Mouse (Mus musculus) Muller cell, postnatal 12 days (primary cell): ENCODE data around the gene Acsm2.

Experiments used
- DNase-seq: peaks from one replicate; pipeline ENCODE4 v3.0.0-alpha.2; 2015; ENCODE audit errors: inconsistent ontology term

Acsm2 gene

DNA sequence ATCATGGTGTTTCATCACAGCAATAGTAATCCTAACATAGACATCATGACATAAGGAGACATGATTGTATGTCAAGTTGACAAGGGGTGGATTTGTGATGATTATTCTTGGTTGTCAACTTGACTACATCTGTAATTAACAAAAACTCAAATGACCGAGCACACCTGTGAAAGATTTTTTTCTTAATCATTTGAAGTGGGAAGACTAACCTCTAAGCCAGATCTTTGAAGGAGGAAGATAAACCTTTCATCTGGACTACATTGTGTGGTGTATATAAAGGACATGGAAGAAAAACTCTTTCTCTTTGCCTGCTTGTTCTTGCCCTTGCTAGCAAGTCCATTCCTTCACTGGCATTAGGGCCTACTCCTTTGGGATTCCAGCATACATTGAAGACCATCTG lies at the start of gene Acsm2:
TSS of gene Acsm2 (plus strand) at position 301 of the 400 bp plus-strand sequence.
- no peak for DNase-seq

GRCm38 (mm10) chr7:119511143-119511542 lies 43.0 kb upstream of the Acsm2 start:
- no peak for DNase-seq

GRCm38 (mm10) chr7:119513056-119513455 lies 41.1 kb upstream of the Acsm2 start:
- no peak for DNase-seq

GRCm38 (mm10) chr7:119515492-119516271 lies 38.5 kb upstream of the Acsm2 start:
- DNase-seq, result peak; percentile 12

GRCm38 (mm10) chr7:119516272-119516558 lies 37.9 kb upstream of the Acsm2 start:
- no peak for DNase-seq

- no peak for DNase-seq
Measured at GRCm38 (mm10) chr7:119519163-119519562, 35.0 kb upstream of the Acsm2 start, which contains the start of gene Acsm5. TSS of gene Acsm5 (plus strand) at chr7:119519463.

DNA sequence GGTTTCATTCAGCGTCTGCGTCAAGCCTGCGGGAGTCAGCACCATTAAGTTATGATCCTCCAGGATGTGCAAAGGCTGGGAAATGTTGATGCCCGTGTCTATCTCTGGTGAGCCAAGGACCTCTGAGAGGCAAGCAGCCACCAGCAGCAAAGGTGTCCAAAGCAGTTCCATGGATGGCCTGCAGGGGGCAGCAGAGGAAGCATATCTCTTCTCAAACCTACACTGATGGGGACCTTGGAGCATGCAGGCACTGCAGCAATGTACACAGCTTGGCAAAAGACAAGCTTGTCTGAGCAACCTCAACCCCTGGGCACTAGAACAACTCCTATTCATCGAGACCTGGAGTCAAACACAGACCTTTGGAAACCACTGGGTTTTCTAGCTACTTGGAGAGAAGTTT lies 34.5 kb upstream of the Acsm2 start:
- DNase-seq, result peak; percentile 18

DNA sequence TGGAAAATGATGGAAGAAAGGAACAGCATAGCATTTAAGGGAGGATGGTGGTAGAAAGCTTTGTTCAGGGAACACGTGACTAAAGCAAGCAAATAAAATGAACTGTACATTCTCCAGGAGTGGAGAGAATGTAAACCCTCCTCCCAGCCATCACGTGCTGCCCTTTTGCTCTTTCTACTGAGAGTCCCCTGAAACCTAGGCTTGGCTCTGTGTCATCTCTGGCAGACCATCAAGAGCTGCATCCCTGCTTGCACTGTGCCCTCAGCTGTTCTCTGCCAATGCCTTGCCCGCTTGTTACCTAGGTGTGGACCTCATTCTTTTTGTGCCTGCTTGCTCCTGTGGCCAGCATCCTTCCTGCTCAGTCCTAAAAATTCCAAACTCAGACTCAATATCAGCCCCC lies 32.3 kb upstream of the Acsm2 start:
- DNase-seq, result no peak

DNA sequence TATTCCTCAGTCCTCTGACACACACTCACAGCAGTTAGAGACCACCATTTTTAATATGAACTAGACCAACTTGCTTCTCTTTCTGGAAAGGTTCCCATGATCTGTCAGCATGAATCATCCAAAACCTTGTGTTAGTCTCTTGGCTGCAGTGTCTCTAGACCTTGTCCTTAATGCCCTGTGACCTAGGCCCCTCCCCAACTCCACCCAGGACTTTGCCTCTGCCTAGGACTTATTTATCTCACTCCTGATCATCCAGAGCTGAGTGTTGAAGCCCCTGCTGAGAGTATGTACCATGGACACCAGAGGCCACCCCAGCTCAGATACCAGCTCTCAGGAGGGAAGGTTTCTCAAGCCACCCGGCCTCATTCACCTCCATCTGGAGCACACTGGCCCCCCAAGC lies 31.8 kb upstream of the Acsm2 start:
- DNase-seq, result no peak

- no peak for DNase-seq
Measured at GRCm38 (mm10) chr7:119523389-119523788, 30.8 kb upstream of the Acsm2 start, which contains the start of gene Pdilt. TSS of gene Pdilt (minus strand) at chr7:119523489.

DNA sequence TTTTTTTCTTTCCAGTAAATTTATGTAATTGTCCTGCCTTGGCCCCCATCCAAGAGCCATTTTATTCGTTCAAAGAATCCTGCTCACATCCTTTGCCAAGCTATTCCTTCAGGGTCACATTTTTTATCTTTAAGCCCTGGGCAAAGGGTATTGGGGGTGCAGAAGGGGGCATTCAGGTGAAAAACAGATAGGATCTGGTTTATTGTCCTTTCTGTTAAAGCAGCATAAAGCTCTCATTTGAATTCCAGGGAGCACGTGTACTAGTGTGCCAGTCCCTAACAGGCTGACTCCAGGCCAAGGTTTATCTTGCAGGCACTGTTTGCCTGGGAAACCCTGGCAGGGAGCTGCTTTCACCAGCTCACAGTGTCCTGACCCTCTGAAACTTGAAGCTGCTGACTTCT lies 28.3 kb upstream of the Acsm2 start:
- DNase-seq, result no peak

DNA sequence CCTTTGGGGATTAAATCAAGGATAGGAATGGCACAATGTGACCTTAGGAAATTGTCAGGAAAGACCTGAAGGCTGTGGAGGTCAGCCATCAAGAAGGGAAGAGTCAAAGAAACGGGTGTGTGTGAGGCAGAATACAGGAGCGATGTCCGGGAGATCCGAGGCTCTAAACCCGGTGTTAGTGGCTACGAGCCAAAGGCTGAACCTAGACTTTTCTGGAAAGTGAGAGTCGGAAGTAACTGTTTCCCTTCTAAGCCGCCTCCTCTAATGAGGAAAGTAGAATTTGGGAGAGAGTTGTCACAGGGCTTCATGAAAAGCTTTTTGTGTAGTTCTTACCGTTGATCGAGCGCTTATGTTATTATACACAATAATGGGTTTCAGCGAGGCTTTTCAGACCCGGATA lies 27.7 kb upstream of the Acsm2 start:
- no peak for DNase-seq

- no peak for DNase-seq
Measured at GRCm38 (mm10) chr7:119527135-119527534, 27.0 kb upstream of the Acsm2 start.

DNA sequence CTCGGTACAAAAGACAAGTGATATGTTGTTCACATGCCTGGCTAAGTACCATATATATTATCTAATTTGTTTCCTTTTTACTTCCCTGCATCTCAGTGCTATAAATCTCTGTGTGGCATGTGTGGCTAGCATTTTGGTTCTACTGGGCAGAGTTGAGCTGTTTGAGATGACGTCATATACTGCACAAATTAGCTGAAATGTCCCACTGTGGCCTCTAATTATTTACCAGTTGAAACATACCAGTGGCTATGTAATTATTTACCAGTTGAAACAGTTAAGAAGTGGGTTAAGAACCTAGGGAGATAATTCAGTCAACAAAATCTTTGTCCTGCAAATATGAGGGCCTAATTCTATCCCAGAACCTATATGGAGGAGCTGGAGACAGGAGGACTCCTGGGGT lies 26.6 kb upstream of the Acsm2 start:
- DNase-seq, result no peak

DNA sequence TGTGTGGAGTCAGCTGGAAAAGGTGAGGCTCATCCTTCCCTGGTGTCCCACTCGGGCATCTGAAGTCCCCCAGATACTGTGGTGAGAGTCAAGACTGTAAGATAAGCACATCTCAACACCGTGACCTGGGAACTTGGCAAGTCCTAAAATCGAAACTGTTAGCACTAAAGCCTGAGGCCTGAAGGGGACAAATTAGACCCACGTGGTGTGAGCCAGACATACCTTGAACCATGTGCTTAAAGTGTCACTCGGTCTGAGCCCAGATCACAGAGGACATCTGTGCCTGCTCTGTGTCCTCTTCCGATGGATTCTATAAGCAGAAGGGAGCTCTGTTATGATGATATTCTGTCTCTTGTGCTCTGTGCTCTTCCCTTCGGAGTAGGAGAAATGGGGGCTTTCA lies 25.5 kb upstream of the Acsm2 start:
- no peak for DNase-seq

- no peak for DNase-seq
Measured at GRCm38 (mm10) chr7:119532924-119533323, 21.2 kb upstream of the Acsm2 start.

- DNase-seq, result no peak
Measured at GRCm38 (mm10) chr7:119534389-119534788, 19.8 kb upstream of the Acsm2 start.

DNA sequence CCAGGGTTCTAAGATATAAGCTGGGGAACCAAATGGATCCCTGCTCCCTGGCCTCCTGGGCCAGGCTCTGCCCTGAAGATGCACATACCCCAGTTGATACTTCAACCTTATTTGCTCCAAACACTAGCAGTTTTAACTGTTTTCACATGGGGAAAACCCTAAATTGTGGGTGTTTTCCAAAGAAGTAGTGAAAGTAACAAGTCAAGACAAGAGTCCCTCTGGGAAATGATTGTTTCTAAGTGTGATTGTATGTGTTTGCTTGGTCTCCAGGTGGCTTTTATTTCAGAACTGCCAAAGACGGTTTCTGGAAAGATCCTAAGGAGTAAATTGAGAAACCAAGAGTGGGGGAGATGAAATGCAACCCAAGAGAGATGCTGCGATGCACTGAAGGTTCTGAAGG lies 11.7 kb upstream of the Acsm2 start:
- DNase-seq, result no peak

- DNase-seq, result no peak
Measured at GRCm38 (mm10) chr7:119545572-119545971, 8.6 kb upstream of the Acsm2 start.

GRCm38 (mm10) chr7:119550471-119551222 lies 3.5 kb upstream of the Acsm2 start:
- DNase-seq, result no peak

DNA sequence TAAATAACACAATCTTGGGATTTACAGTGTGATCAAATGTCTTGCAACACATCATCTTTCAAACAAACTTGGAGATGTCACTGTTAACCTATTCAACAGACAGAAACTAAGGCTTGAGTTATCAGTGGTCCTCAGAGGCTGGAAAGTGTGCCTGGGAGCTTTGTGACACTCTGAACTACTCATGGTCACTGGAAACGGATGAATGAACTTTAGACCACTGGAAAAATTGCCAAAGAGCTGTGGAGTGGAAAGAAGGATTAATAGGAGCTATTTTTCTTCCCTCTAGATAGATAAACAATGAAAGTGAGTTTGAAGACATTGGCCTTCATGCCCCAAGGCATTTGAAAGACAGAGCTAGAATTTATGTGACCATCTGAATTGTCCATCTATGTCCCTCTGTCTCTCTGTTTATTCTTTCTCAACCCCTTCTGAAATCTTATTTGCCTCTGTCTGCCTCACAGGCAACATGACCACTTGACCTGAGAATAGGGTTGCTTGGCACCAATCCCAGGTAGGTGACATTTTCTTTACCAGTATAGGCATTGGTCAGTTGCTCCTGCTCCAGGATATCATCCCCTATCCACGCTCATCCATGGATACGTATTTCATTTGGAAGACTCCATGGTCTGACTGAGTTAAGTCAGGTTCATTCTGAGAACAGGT lies 5.8 kb downstream of the Acsm2 start:
- DNase-seq, result no peak

DNA sequence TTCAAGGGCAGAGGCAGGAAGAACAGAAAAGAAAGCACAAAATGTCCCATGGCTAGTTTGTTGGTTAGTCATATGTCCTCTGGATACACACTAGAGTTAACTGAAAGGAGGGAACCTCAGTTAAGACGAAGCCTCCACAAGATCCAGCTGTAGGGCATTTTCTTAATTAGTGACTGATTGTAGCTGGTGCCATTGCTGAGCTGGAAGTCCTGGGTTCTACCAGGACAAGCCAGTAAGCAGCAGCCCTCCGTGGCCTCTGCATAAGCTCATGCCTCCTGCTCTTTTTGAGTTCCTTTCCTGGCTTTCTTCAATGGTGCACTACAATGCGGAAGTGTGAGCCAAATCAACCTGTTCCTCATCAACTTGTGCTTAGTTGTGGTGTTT lies 6.3 kb downstream of the Acsm2 start:
- no peak for DNase-seq

DNA sequence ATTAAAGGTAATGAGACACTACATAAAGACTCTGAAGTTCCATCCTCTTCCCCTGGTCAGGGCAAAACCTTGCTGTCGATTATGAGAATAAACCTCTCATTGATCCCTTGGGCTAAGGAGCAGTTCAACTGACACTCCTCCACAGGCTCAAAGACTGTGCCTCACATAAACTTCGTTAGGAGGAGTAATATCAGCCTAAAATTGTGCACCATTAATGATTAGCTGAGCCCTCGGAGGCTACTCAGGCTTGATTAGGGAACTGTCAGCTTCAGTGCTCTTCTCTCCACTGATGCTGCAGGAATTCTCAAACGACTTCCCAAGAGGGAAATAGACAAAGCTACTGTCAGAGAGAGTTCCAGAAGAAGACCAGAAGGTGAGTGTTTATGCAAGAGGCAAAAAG lies 7.3 kb downstream of the Acsm2 start:
- no peak for DNase-seq
